9 mouse cellular contexts compared by ENCODE assay signal in the genomic region with DNA sequence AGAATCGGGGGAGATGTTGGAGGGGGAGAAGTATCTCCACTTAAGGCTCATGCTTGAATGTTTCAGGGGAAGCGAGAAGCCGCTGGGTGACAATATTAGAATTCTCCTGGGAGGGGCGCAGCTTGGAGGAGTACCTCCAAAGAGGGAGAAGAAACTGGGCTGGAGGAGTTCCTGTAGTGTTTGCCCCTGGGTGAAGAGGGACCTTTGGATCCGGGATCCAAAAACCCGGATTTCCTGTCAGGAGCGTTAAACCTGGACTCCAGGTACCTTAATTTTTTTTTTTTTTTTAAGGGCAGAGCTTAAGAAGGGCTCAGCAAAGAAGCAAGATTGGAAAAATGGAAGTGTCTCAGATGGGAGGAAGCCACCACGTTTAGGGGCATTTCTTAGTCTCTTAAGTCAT. TPM values are rescaled to one million over a fixed set of nuclear protein-coding genes. Genes with fewer than 3 reads are reported as not detected.
DNase-seq lines count a peak whose midpoint lies in the region; TF ChIP-seq lines count a peak whose summit lies in the region.
"Had no signal": no experiment of that assay in that cellular context is flagged by ENCODE, and none has a peak within 500 bp of the region (broad histone marks: within the 10 kb centered on the region; RNA-seq: fewer than 3 reads in every experiment).

No protein-coding gene starts in this region.

- DNase-seq in liver, adult 2 months (ENCODE audit: extremely low read depth, low read depth, low spot score): no peak
- no peak for DNase-seq in liver
- peak; percentile 65 for DNase-seq in R1 (ENCODE audit: low read depth, low spot score)
- peak; percentile 31 for DNase-seq in heart, postnatal 4 days
- no peak for DNase-seq in retina, postnatal 1 day
- DNase-seq in right cerebral cortex, adult 2 months (ENCODE audit: low spot score in 2 of 2): no peak
- DNase-seq in thymus, adult 18-20 months: no peak

- H3K27ac ChIP-seq in liver, adult 2 months (replicated peaks; ENCODE audit: insufficient read depth, low read depth, low read length): peak overlapping the region; percentile 66

- H3K36me3 ChIP-seq in liver, adult 2 months (ENCODE audit: control insufficient read depth, insufficient read depth, low read length): no peaks in the 10 kb centered on the region
- H3K36me3 ChIP-seq in myocyte (ENCODE audit: control insufficient read depth, insufficient read depth): no peaks in the 10 kb centered on the region

- H3K27me3 ChIP-seq in liver, adult 2 months (ENCODE audit: control insufficient read depth, insufficient read depth, low read length): peaks cover 10% of the 10 kb centered on the region
- H3K27me3 ChIP-seq in myocyte (ENCODE audit: control insufficient read depth, insufficient read depth, insufficient read length): no peaks in the 10 kb centered on the region

- no peaks in the 10 kb centered on the region for H3K79me2 ChIP-seq in liver, adult 2 months (ENCODE audit: control insufficient read depth, insufficient read depth, low read length)
- no peaks in the 10 kb centered on the region for H3K79me2 ChIP-seq in myocyte (ENCODE audit: control insufficient read depth, insufficient read depth)

- TF ChIP-seq CTCF in liver, adult 2 months (IDR thresholded peaks at IDR 0.05; ENCODE audit: low read depth, low read length): no peak

- peak overlapping the region; percentile 71 for H3K4me3 ChIP-seq in liver, adult 2 months (ENCODE audit: insufficient read depth, low read depth, low read length)
- H3K4me3 ChIP-seq in myocyte: peak overlapping the region; percentile 35

- peak overlapping the region; percentile 80 for H3K4me2 ChIP-seq in myocyte (ENCODE audit: low read depth)

- peak overlapping the region; percentile 15 for H3K9ac ChIP-seq in liver, adult 2 months (ENCODE audit: low read depth, low read length)

- H3K4me1 ChIP-seq in liver, adult 2 months (ENCODE audit: control insufficient read depth, insufficient read depth, low read length): no peaks in the 10 kb centered on the region; the same call in 1 of the 2 replicates

- H3ac ChIP-seq in myocyte (ENCODE audit: control insufficient read depth, insufficient read length): peak overlapping the region; percentile 80

- TF ChIP-seq POLR2A in liver, adult 2 months (IDR thresholded peaks at IDR 0.05; ENCODE audit: extremely low read depth, insufficient read depth, low read length): no peak
- TF ChIP-seq POLR2A in myocyte (IDR thresholded peaks at IDR 0.05; ENCODE audit: insufficient read length, low read depth): no peak

- WGBS in liver, adult 2 months: 10% methylated on average over 8 of the region's 8 CpGs

TF ChIP-seq in myocyte, 11 proteins besides CTCF, POLR2A, EP300 and RAD21:
- TF ChIP-seq MAX (IDR thresholded peaks at IDR 0.05; ENCODE audit: low read depth) (no peak), SRF (IDR thresholded peaks at IDR 0.05; ENCODE audit: control insufficient read depth, insufficient read length, low read depth) (no peak), USF1 (IDR thresholded peaks at IDR 0.05; ENCODE audit: low read depth) (no peak), MYOG (IDR thresholded peaks at IDR 0.05; ENCODE audit: control insufficient read depth in 1 of 3, insufficient read depth in 1 of 3, insufficient read length in 2 of 3, low read depth in 2 of 3) (no peak), POLR2AphosphoS2 (IDR thresholded peaks at IDR 0.05; ENCODE audit: insufficient read length, low read depth) (no peak), TCF12 (IDR thresholded peaks at IDR 0.05; ENCODE audit: insufficient read depth, poor library complexity, severe bottlenecking) (no peak), CEBPB (IDR thresholded peaks at IDR 0.05; ENCODE audit: insufficient read depth, poor library complexity, severe bottlenecking) (no peak), TCF3 (IDR thresholded peaks at IDR 0.05; ENCODE audit: insufficient read length, low read depth) (no peak), REST (IDR thresholded peaks at IDR 0.05; ENCODE audit: insufficient read depth, insufficient read length) (no peak), E2F4 (IDR thresholded peaks at IDR 0.05; ENCODE audit: insufficient read depth) (no peak), MYOD1 (IDR thresholded peaks at IDR 0.05; ENCODE audit: control insufficient read depth in 1 of 3, insufficient read length in 2 of 3, low read depth in 2 of 3) (no peak)
TF ChIP-seq in myocyte: peak in this region for 0.

RNA-seq across cellular contexts. Expression of gene Ltbp4, which starts 5.6 kb away (rescaled TPM):
- 9.4 and 24.2 TPM in 2 replicates for total RNA-seq in liver, adult 2 months (2014; rRNA removed)
- polyA plus RNA-seq in liver, adult 2 months (2012; rRNA removed): 29.2 and 32.5 TPM in 2 replicates
- 100 to 1,000 TPM; 238 to 255 TPM for total RNA-seq in heart, postnatal 4 days (2021)
- 32.5 TPM for polyA plus RNA-seq in myocyte (2012; fragmentation: generic; extraction: Trizol)

RNA-seq across cellular contexts. Expression of gene Shkbp1, which starts 24.0 kb away (rescaled TPM):
- 3.6 and 4.4 TPM in 2 replicates for total RNA-seq in liver, adult 2 months (2014; rRNA removed)
- 19.8 and 23.9 TPM in 2 replicates for polyA plus RNA-seq in liver, adult 2 months (2012; rRNA removed)
- 10 to 100 TPM; 18.4 to 19.8 TPM for total RNA-seq in heart, postnatal 4 days (2021)
- 18.4 TPM for polyA plus RNA-seq in myocyte (2012; fragmentation: generic; extraction: Trizol)

RNA-seq across cellular contexts. Expression of gene Gm20479, which starts 25.4 kb away (rescaled TPM):
- not detected in 2 replicates for total RNA-seq in liver, adult 2 months (2014; rRNA removed)
- not detected in 2 replicates for polyA plus RNA-seq in liver, adult 2 months (2012; rRNA removed)
- 1 to 10 TPM in 1 of 2 experiments, not detected in 1; 3.7 TPM for total RNA-seq in heart, postnatal 4 days (2021)
- polyA plus RNA-seq in myocyte (2012; fragmentation: generic; extraction: Trizol): 0.11 TPM
- total RNA-seq: megakaryocyte progenitor cell, adult 5-6 weeks had no signal

Comparison
In these comparisons a context has a peak if more than half of its experiments do, and no peak if none do; other contexts are left out.
1. DNase-seq: peak in R1 (single experiment) and heart, postnatal 4 days (single experiment); none in liver, adult 2 months (single experiment), liver (single experiment), retina, postnatal 1 day (single experiment), right cerebral cortex, adult 2 months (0 of 2) and thymus, adult 18-20 months (0 of 2).